In genomic region chr11:103161449-103161848, GRCm38 (mm10) we compare ENCODE assay signal across 22 mouse cellular contexts. TPM values are rescaled to one million over a fixed set of nuclear protein-coding genes. Genes with fewer than 3 reads are reported as not detected.
A peak's percentile ranks its signal among the peaks of the same experiment; 100 is the strongest.
DNase-seq lines count a peak whose midpoint lies in the region; ATAC-seq and TF ChIP-seq lines count a peak whose summit lies in the region.
"Had no signal": no experiment of that assay in that cellular context is flagged by ENCODE, and none has a peak within 500 bp of the region (broad histone marks: within the 10 kb centered on the region; RNA-seq: fewer than 3 reads in every experiment).

No protein-coding gene starts in this region.

- 0 out of 2 replicates have a peak, but pooled peaks have one; percentile 9 for TF ChIP-seq CTCF in heart, adult 2 months (IDR thresholded peaks at IDR 0.05)
- TF ChIP-seq CTCF in small intestine, adult 2 months (IDR thresholded peaks at IDR 0.05; ENCODE audit: extremely low read depth, insufficient read length, insufficient replicate concordance, low read depth, low read length), result peak; percentile 13; the same call in 1 of the 2 replicates

- in situ Hi-C loops in ES-E14 (cut with MboI; ENCODE audit: low sequenced_read_pairs in 2 of 2, unreplicated experiment in 2 of 2), result no loop called here

- H3K79me2 ChIP-seq in heart, adult 2 months (replicated peaks; ENCODE audit: control insufficient read depth, insufficient read depth, low read length), result no peaks in the 10 kb centered on the region

- DNase-seq in heart, adult 2 months, result no peak
- DNase-seq in retina, postnatal 1 day, result peak; percentile 28
- no peak for DNase-seq in retina, embryonic 14.5 days (ENCODE audit: low spot score)
- DNase-seq in ES-E14 (ENCODE audit: low read depth, low spot score), result peak; percentile 75
- no peak for DNase-seq in frontal cortex, postnatal 14 days (ENCODE audit: low spot score in 2 of 2)
- DNase-seq: cerebellum, adult 18-20 months; heart, postnatal 10 days; layer of hippocampus, adult 9-11 months; left cerebral cortex, postnatal 4 days had no signal

- no peak overlapping the region for H3K9ac ChIP-seq in heart, adult 2 months (ENCODE audit: low read depth, low read length)
- no peak overlapping the region for H3K9ac ChIP-seq in heart, embryonic 11.5 days (ENCODE audit: low read depth, low read length)
- peak overlapping the region; percentile 56; the same call in 1 of the 2 replicates for H3K9ac ChIP-seq in ES-E14 (ENCODE audit: insufficient read depth, low read depth, low read length, poor library complexity, severe bottlenecking)
- H3K9ac ChIP-seq: embryonic facial prominence, embryonic 15.5 days; hindbrain, embryonic 14.5 days; liver, embryonic 15.5 days; midbrain, embryonic 13.5 days had no signal

- no peak for TF ChIP-seq EP300 in heart, adult 2 months (IDR thresholded peaks at IDR 0.05; ENCODE audit: insufficient read depth, low read depth, low read length)

- no peaks in the 10 kb centered on the region for H3K9me3 ChIP-seq in heart, embryonic 11.5 days (replicated peaks; ENCODE audit: control insufficient read depth, low read length)
- no peaks in the 10 kb centered on the region for H3K9me3 ChIP-seq in ES-E14 (ENCODE audit: control insufficient read depth, insufficient read depth, low read depth, low read length)
- H3K9me3 ChIP-seq: embryonic facial prominence, embryonic 15.5 days; liver, embryonic 15.5 days; midbrain, embryonic 13.5 days had no signal

- H3K4me3 ChIP-seq in heart, adult 2 months, result no peak overlapping the region
- no peak overlapping the region for H3K4me3 ChIP-seq in heart, embryonic 11.5 days (ENCODE audit: low read depth, low read length)
- H3K4me3 ChIP-seq in ES-E14 (ENCODE audit: insufficient read depth in 1 of 2, low read depth in 1 of 2, low read length in 2 of 2, poor library complexity in 1 of 2, severe bottlenecking in 1 of 2), result peak overlapping the region; percentile 24 to 39; a peak in 3 of 4 replicates
- no peak overlapping the region for H3K4me3 ChIP-seq in small intestine, adult 2 months (ENCODE audit: low read depth, low read length)
- H3K4me3 ChIP-seq: embryonic facial prominence, embryonic 15.5 days; liver, embryonic 15.5 days; midbrain, embryonic 13.5 days had no signal

- no peak for TF ChIP-seq POLR2A in heart, adult 2 months (IDR thresholded peaks at IDR 0.05; ENCODE audit: insufficient read depth, low read depth, low read length)
- no peak for TF ChIP-seq POLR2A in small intestine, adult 2 months (IDR thresholded peaks at IDR 0.05; ENCODE audit: low read depth, low read length)

- no peaks in the 10 kb centered on the region for H3K36me3 ChIP-seq in heart, adult 2 months (ENCODE audit: control insufficient read depth, insufficient read depth, low read length)
- H3K36me3 ChIP-seq in heart, embryonic 11.5 days (ENCODE audit: control insufficient read depth, insufficient read depth, low read length), result no peaks in the 10 kb centered on the region
- H3K36me3 ChIP-seq in ES-E14 (ENCODE audit: control insufficient read depth, insufficient read depth, low read length, poor library complexity, severe bottlenecking), result no peaks in the 10 kb centered on the region
- H3K36me3 ChIP-seq in small intestine, adult 2 months (ENCODE audit: control insufficient read depth, insufficient read depth, low read length), result no peaks in the 10 kb centered on the region
- H3K36me3 ChIP-seq: embryonic facial prominence, embryonic 15.5 days; liver, embryonic 15.5 days; midbrain, embryonic 13.5 days had no signal

- H3K4me2 ChIP-seq in heart, embryonic 11.5 days, result no peak overlapping the region
- H3K4me2 ChIP-seq: embryonic facial prominence, embryonic 15.5 days; hindbrain, embryonic 14.5 days; liver, embryonic 15.5 days; midbrain, embryonic 13.5 days had no signal

- H3K4me1 ChIP-seq in heart, adult 2 months (ENCODE audit: control insufficient read depth, insufficient read depth, low read length), result no peaks in the 10 kb centered on the region; the same call in 1 of the 2 replicates
- H3K4me1 ChIP-seq in heart, embryonic 11.5 days (ENCODE audit: control insufficient read depth, insufficient read depth, low read length), result no peaks in the 10 kb centered on the region
- peaks cover 0 to 12% of the 10 kb centered on the region in 2 experiments; a peak in 2 of 4 replicates for H3K4me1 ChIP-seq in ES-E14 (ENCODE audit: control insufficient read depth in 2 of 2, insufficient read depth in 2 of 2, low read length in 2 of 2, poor library complexity in 1 of 2)
- peaks cover 2% of the 10 kb centered on the region; the same call in 1 of the 2 replicates for H3K4me1 ChIP-seq in small intestine, adult 2 months (ENCODE audit: control insufficient read depth, insufficient read depth, insufficient read length, low read length)

- H3K27ac ChIP-seq in heart, adult 2 months, result no peak overlapping the region
- H3K27ac ChIP-seq in heart, embryonic 11.5 days (ENCODE audit: low read depth, low read length), result no peak overlapping the region
- H3K27ac ChIP-seq in ES-E14 (ENCODE audit: insufficient read depth, low read depth, low read length, poor library complexity, severe bottlenecking), result peak overlapping the region; percentile 46; the same call in 1 of the 2 replicates
- no peak overlapping the region for H3K27ac ChIP-seq in small intestine, adult 2 months (ENCODE audit: insufficient read depth, low read depth, low read length)
- H3K27ac ChIP-seq: embryonic facial prominence, embryonic 15.5 days; hindbrain, embryonic 14.5 days; liver, embryonic 15.5 days; midbrain, embryonic 13.5 days had no signal

- intact Hi-C loops in heart, adult 2 months (cut with DNase I), result no loop called here

- no peaks in the 10 kb centered on the region for H3K27me3 ChIP-seq in heart, adult 2 months (ENCODE audit: control insufficient read depth, insufficient read depth, low read length)
- H3K27me3 ChIP-seq in heart, embryonic 11.5 days (ENCODE audit: control insufficient read depth, insufficient read depth, low read length), result no peaks in the 10 kb centered on the region; the same call in 1 of the 2 replicates
- H3K27me3 ChIP-seq in small intestine, adult 2 months (ENCODE audit: control insufficient read depth, insufficient read depth, low read length), result no peaks in the 10 kb centered on the region
- H3K27me3 ChIP-seq: embryonic facial prominence, embryonic 15.5 days; liver, embryonic 15.5 days had no signal

- ATAC-seq in heart, embryonic 11.5 days (replicated peaks; ENCODE audit: insufficient number of reproducible peaks, low FRiP score, low TSS enrichment), result no peak
- ATAC-seq: activated CD4-positive, CD25-positive, alpha-beta regulatory T cell, adult 4 months; CD4-positive, CD25-positive, alpha-beta regulatory T cell, adult 4 months; forebrain, embryonic 14.5 days; midbrain, embryonic 13.5 days had no signal

- WGBS in heart, adult 2 months, result 77% methylated on average over 7 of the region's 7 CpGs
- WGBS in heart, embryonic 11.5 days (ENCODE audit: insufficient replicate concordance), result 67% methylated on average over 7 of the region's 7 CpGs
- 77% methylated on average over 7 of the region's 7 CpGs for WGBS in small intestine, adult 2 months

TF ChIP-seq in ES-E14, 5 proteins besides CTCF, POLR2A, EP300 and RAD21:
- TF ChIP-seq ZNF384 (IDR thresholded peaks at IDR 0.05; ENCODE audit: low read depth, low read length) (no peak), HCFC1 (IDR thresholded peaks at IDR 0.05; ENCODE audit: borderline replicate concordance, insufficient read depth, low read length) (peak; percentile 36; the same call in 1 of the 2 replicates), CHD2 (IDR thresholded peaks at IDR 0.05; ENCODE audit: low read depth, low read length) (no peak)

RNA-seq across cellular contexts. Expression of gene Fmnl1, which starts 9.5 kb away (rescaled TPM):
- 10 to 100 TPM; 12.1 to 14.5 TPM for total RNA-seq in heart, adult 2 months (2021)
- polyA plus RNA-seq in heart, adult 2 months (2012; rRNA removed), result 12.8 and 14.2 TPM in 2 replicates
- polyA plus RNA-seq in heart, embryonic 11.5 days (2014; fragmentation: Nextera tagmentation; extraction: Ambion mirVana), result 0.79 and 1.1 TPM in 2 replicates
- total RNA-seq in ES-E14 (2012; rRNA removed), result 0.94 and 1.9 TPM in 2 replicates
- 7.1 and 8.4 TPM in 2 replicates for polyA plus RNA-seq in small intestine, adult 2 months (2012; rRNA removed)

RNA-seq across cellular contexts. Expression of gene Hexim2, which starts 29.2 kb away (rescaled TPM):
- 1 to 10 TPM; 1.3 to 1.9 TPM for total RNA-seq in heart, adult 2 months (2021)
- 2.6 and 2.9 TPM in 2 replicates for polyA plus RNA-seq in heart, adult 2 months (2012; rRNA removed)
- polyA plus RNA-seq in heart, embryonic 11.5 days (2014; fragmentation: Nextera tagmentation; extraction: Ambion mirVana), result 3.5 and 5.6 TPM in 2 replicates
- total RNA-seq in ES-E14 (2012; rRNA removed), result 8.5 and 9.7 TPM in 2 replicates
- polyA plus RNA-seq in small intestine, adult 2 months (2012; rRNA removed), result 0.86 and 2.2 TPM in 2 replicates

RNA-seq across cellular contexts. Expression of gene Hexim1, which starts 45.4 kb away (rescaled TPM):
- total RNA-seq in heart, adult 2 months (2021), result 10 to 100 TPM; 18.2 to 19.3 TPM
- 7.8 and 9.0 TPM in 2 replicates for polyA plus RNA-seq in heart, adult 2 months (2012; rRNA removed)
- 4.2 and 4.4 TPM in 2 replicates for polyA plus RNA-seq in heart, embryonic 11.5 days (2014; fragmentation: Nextera tagmentation; extraction: Ambion mirVana)
- 20.0 and 29.1 TPM in 2 replicates for total RNA-seq in ES-E14 (2012; rRNA removed)
- polyA plus RNA-seq in small intestine, adult 2 months (2012; rRNA removed), result 4.3 and 11.4 TPM in 2 replicates

RNA-seq across cellular contexts. Expression of gene 1700023F06Rik, which starts 46.9 kb away (rescaled TPM):
- not detected for total RNA-seq in heart, adult 2 months (2021)
- 0.21 TPM in 1 of 2 replicates, not detected in the other for polyA plus RNA-seq in heart, adult 2 months (2012; rRNA removed)
- not detected in 2 replicates for polyA plus RNA-seq in heart, embryonic 11.5 days (2014; fragmentation: Nextera tagmentation; extraction: Ambion mirVana)
- 0.26 TPM in 1 of 2 replicates, not detected in the other for total RNA-seq in ES-E14 (2012; rRNA removed)
- 0.50 and 0.51 TPM in 2 replicates for polyA plus RNA-seq in small intestine, adult 2 months (2012; rRNA removed)
- total RNA-seq: gastrocnemius, postnatal 4 days; heart, postnatal 10 days had no signal
- polyA plus RNA-seq: activated CD4-positive, CD25-positive, alpha-beta regulatory T cell, adult 4 months; CD4-positive, CD25-positive, alpha-beta regulatory T cell, adult 4 months; neural tube, embryonic 11.5 days had no signal

RNA-seq across cellular contexts. Expression of gene Spata32, which starts 56.8 kb away (rescaled TPM):
- not detected for total RNA-seq in heart, adult 2 months (2021)
- not detected in 2 replicates for polyA plus RNA-seq in heart, adult 2 months (2012; rRNA removed)
- polyA plus RNA-seq in heart, embryonic 11.5 days (2014; fragmentation: Nextera tagmentation; extraction: Ambion mirVana), result not detected in 2 replicates
- total RNA-seq in ES-E14 (2012; rRNA removed), result not detected in 2 replicates
- polyA plus RNA-seq in small intestine, adult 2 months (2012; rRNA removed), result not detected in 2 replicates
- total RNA-seq: gastrocnemius, postnatal 4 days; heart, postnatal 10 days had no signal
- polyA plus RNA-seq: activated CD4-positive, CD25-positive, alpha-beta regulatory T cell, adult 4 months; CD4-positive, CD25-positive, alpha-beta regulatory T cell, adult 4 months; embryonic facial prominence, embryonic 15.5 days; forebrain, embryonic 14.5 days; kidney, embryonic 16.5 days; liver, embryonic 15.5 days; neural tube, embryonic 11.5 days; stomach, embryonic 16.5 days had no signal

Comparison
In these comparisons a context has a peak if more than half of its experiments do, and no peak if none do; other contexts are left out.
1. DNase-seq: peak in retina, postnatal 1 day (single experiment) and ES-E14 (single experiment); none in heart, adult 2 months (0 of 2), retina, embryonic 14.5 days (single experiment) and frontal cortex, postnatal 14 days (0 of 2).
2. H3K4me3 ChIP-seq: peak in ES-E14 (2 of 2); none in heart, adult 2 months (single experiment), heart, embryonic 11.5 days (single experiment) and small intestine, adult 2 months (single experiment).